Mouse (Mus musculus): Measurements from ENCODE around the gene Hoxd8.

The Hoxd8 gene

GRCm38 (mm10) chr2:74703317-74703716 is 1.1 kb upstream of the Hoxd8 start:
- in situ Hi-C loops (cut with MboI; ENCODE audit: low pct_unique_long_range_greater_than_20kb in 1 of 2, low sequenced_read_pairs in 2 of 2, unreplicated experiment in 1 of 2) = loop anchor here in 1 of 2 experiments (5.0 kb wide), 1 partner anchor 34 kb away; no protein-coding TSS in a partner anchor

- in situ Hi-C loops (cut with MboI; ENCODE audit: low pct_unique_long_range_greater_than_20kb in 1 of 2, low sequenced_read_pairs in 2 of 2, unreplicated experiment in 1 of 2) = loop anchor here in 1 of 2 experiments (5.0 kb wide), 1 partner anchor 33 kb away; no protein-coding TSS in a partner anchor
These were observed 559 bp upstream of the Hoxd8 start for GRCm38 (mm10) chr2:74703720-74704392.

- in situ Hi-C loops (cut with MboI; ENCODE audit: low pct_unique_long_range_greater_than_20kb in 1 of 2, low sequenced_read_pairs in 2 of 2, unreplicated experiment in 1 of 2) = loop anchor here in 1 of 2 experiments (5.0 kb wide), 1 partner anchor 32 kb away; no protein-coding TSS in a partner anchor
These were observed 618 bp downstream of the Hoxd8 start for GRCm38 (mm10) chr2:74704999-74705466.

DNA sequence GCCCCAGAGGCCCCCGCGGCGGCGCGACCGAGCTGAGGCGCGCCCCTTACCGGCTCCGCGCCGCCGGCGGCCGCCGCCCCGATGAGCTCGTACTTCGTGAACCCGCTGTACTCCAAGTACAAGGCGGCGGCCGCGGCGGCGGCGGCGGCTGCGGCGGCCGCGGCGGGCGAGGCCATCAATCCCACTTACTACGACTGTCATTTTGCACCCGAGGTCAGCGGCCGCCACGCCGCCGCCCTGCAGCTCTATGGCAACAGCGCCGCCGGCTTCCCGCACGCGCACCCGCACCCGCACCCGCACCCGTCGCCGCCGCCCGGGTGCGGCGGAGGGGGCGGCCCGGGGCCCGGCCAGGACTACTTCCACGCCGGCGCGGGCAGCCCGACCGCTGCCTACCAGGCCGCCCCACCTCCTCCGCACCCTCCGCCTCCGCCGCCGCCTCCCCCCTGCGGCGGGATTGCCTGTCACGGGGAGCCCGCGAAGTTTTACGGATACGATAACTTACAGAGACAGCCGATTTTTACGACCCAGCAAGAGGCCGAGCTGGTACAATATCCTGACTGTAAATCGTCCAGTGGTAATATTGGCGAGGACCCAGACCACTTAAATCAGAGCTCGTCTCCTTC is 1.2 kb downstream of the Hoxd8 start:
- in situ Hi-C loops (cut with MboI; ENCODE audit: low pct_unique_long_range_greater_than_20kb in 1 of 2, low sequenced_read_pairs in 2 of 2, unreplicated experiment in 1 of 2) = no loop called here

GRCm38 (mm10) chr2:74706393-74706960 is 2.1 kb downstream of the Hoxd8 start:
- in situ Hi-C loops (cut with MboI; ENCODE audit: low pct_unique_long_range_greater_than_20kb in 1 of 2, low sequenced_read_pairs in 2 of 2, unreplicated experiment in 1 of 2) = no loop called here

- in situ Hi-C loops (cut with MboI; ENCODE audit: low pct_unique_long_range_greater_than_20kb in 1 of 2, low sequenced_read_pairs in 2 of 2, unreplicated experiment in 1 of 2) = no loop called here
These were observed 3.2 kb downstream of the Hoxd8 start for GRCm38 (mm10) chr2:74707599-74707998.

GRCm38 (mm10) chr2:74708676-74709075 is 4.3 kb downstream of the Hoxd8 start:
- in situ Hi-C loops (cut with MboI; ENCODE audit: low pct_unique_long_range_greater_than_20kb in 1 of 2, low sequenced_read_pairs in 2 of 2, unreplicated experiment in 1 of 2) = no loop called here

DNA sequence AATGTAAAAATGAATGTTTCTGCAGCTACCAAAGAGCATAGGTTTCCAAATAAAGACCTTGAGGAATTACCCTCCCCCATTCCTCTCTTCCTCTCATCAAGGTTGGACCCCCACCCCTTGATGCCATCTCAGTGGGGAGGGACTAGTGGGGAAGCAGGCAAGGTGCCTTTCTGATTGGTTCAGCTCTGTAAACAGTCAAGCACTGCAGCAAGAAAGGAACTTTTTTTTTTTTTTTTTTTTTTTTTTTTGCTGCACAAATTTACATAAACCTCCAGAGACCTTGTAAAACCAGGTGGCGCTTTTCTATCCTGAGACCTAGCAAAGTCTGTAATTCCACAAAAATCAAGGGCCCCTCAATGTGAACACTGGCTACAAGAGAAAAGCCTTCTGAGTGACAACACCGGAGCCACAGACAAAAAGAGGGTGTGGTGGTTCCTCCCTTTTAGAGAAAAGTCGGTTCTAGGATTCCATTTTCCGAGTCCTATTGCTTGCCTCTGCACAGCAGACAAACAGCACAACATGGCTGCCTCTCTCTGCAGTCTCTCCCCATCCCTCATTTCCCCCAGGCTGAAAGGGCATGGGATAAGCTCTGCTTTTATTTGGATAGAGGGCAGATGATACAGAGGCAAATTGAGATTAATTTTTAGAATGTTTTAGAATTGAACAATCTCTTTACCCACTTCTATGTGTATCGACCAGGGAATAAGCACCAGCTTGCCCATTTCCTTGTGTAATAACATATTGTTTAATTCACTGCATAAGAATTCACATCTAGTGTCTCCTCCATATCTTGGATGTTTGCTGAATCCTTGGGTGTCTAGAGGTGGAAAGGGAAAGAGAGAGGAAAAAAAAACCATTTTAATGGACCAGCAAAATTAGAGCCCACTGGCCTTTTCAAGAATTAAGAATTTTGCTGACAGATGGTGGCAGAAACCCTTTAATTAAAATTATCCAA is 5.3 kb downstream of the Hoxd8 start:
- in situ Hi-C loops (cut with MboI; ENCODE audit: low pct_unique_long_range_greater_than_20kb in 1 of 2, low sequenced_read_pairs in 2 of 2, unreplicated experiment in 1 of 2) = no loop called here

DNA sequence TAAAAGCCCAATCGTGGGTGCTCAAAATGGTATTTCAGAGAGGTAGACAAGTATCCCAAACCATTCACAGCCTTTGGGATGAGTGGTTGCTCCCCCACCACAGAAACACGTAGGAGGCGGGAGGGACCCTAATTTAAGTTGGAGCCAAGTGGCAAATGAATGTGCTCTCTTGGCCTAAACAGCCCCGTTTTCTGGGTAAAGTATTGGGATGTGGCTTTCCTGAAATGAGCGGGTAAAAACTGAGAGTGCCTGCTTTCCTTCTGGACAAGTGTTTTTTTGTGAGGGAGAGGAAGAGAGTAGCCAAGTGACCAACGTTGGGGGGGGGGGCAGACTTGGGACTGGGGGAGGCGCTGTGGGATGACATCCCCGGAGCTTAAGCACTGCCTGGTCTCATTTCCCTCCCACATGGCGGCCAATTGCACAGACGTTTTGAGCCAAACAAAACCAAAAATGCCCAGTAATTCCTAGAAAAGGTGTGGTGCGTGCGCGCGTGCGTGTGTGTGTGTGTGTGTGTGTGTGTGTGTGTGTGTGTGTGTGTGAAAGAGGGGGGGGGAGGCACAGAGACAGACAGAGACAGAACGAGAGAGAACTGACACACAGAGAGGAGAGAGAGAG is 6.6 kb downstream of the Hoxd8 start:
- in situ Hi-C loops (cut with MboI; ENCODE audit: low pct_unique_long_range_greater_than_20kb in 1 of 2, low sequenced_read_pairs in 2 of 2, unreplicated experiment in 1 of 2) = no loop called here

DNA sequence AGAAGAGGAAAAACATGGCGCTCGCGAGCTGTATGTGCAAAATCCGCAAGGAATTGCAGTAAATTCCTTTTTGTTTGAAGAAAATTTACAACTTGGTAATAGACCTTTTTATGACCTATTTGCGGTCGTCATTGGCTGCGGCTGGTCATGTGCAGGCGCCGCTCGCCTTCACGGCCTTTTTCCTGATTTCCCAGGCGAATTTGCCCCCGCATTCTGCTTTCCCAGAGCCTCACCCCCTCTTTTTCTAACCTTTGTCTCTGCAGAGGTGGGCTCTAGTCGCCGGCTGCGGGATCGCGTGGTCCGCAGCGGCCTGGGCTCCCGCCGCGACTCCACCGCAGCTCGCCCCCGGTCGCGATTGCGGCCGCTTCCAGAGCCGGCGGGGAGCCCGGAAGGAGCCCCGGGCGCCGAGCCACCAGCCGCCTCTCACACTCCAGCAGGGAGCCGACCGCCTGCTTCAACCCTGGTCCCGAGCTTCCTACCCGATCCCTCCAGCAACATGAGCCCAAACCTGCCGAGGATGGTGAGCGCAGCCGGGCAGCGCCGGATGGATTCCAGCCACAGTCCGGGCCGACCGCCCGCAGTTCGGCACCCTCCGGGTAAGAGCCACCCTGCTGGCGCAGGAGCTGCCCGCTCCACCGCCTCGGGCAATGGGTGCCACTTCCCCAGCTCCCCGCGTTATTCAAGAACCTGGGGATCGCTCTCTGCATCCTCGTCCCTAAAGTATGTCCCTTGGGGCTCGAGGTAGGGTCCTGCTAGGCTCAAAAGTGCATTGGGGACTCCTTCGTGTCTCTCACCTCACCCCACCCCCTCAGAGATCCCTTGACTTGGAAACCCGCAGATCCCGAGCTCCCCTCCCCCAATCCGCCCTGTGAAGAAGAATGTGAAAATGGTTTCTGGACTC is 7.6 kb downstream of the Hoxd8 start, which contains the start of the genes Hoxd3 and Hoxd4:
TSS of gene Hoxd3 (plus strand) at position 207 of the 901 bp plus-strand sequence.
TSS of gene Hoxd4 (plus strand) at position 209 of the 901 bp plus-strand sequence.
- in situ Hi-C loops (cut with MboI; ENCODE audit: low pct_unique_long_range_greater_than_20kb in 1 of 2, low sequenced_read_pairs in 2 of 2, unreplicated experiment in 1 of 2) = no loop called here

- in situ Hi-C loops (cut with MboI; ENCODE audit: low pct_unique_long_range_greater_than_20kb in 1 of 2, low sequenced_read_pairs in 2 of 2, unreplicated experiment in 1 of 2) = no loop called here
These were observed 9.1 kb downstream of the Hoxd8 start for GRCm38 (mm10) chr2:74713239-74714150.

GRCm38 (mm10) chr2:74714156-74714789 is 9.9 kb downstream of the Hoxd8 start:
- in situ Hi-C loops (cut with MboI; ENCODE audit: low pct_unique_long_range_greater_than_20kb in 1 of 2, low sequenced_read_pairs in 2 of 2, unreplicated experiment in 1 of 2) = no loop called here

- in situ Hi-C loops (cut with MboI; ENCODE audit: low pct_unique_long_range_greater_than_20kb in 1 of 2, low sequenced_read_pairs in 2 of 2, unreplicated experiment in 1 of 2) = no loop called here
These were observed 10.5 kb downstream of the Hoxd8 start for GRCm38 (mm10) chr2:74714881-74715280.

DNA sequence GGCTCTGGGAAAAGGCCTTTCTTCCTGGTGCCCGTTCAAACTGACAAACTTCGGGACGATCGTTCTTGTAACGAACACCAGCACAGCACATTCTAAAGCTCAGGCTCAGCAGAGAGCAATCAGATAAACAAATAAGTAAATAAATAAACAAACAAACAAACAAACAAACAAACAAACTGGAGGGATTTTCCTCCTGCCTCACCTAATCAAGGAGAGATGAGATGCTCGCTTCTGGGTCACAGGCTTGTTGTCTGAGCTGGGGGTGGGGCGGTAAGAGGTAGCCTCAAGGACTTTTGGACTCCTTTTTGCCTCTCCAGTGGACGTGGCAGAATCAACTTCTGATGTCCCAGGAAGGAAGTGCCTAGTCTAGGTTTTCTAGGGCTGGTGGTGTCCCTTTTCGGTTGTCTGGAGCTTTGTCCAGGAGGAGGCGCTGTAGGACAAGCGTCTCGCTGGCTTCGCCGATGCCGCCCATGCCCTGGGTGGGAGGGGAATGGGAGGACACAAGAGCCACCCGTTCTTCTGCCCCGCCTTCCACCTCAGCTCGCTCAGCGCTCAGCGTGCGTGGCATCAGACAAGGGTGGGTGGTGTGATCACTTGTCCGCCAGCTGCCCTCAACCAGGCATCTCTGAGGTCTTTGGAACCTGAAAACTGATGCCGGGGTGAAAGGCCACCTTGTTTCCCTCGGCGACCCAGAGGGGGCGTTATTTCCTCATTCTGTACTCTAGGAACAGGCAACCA is 11.3 kb downstream of the Hoxd8 start:
- in situ Hi-C loops (cut with MboI; ENCODE audit: low pct_unique_long_range_greater_than_20kb in 1 of 2, low sequenced_read_pairs in 2 of 2, unreplicated experiment in 1 of 2) = no loop called here

GRCm38 (mm10) chr2:74720384-74720783 is 16.0 kb downstream of the Hoxd8 start:
- in situ Hi-C loops (cut with MboI; ENCODE audit: low pct_unique_long_range_greater_than_20kb in 1 of 2, low sequenced_read_pairs in 2 of 2, unreplicated experiment in 1 of 2) = no loop called here
